Comparison of ENCODE assay signal across 14 mouse cellular contexts in the genomic region with DNA sequence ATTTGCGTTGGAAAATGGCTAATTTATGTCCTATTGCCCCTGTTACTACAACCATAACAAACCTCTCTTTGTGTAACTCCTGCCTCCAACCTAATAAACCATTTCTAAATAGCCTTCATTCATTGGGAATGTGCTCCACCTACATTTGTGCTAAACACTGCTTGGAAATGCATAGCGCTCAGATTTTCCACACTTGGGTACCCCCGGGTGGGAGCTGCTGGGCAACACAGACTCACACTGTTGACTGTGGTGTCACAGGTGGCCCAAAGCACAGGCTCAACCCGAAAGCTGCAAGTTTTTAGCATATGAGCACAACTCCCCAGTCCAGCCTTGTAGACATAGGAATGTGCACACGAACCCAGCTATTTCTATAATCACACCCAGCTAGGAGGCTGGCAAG.
A peak's percentile ranks its signal among the peaks of the same experiment; 100 is the strongest.
DNase-seq lines count a peak whose midpoint lies in the region; ATAC-seq and TF ChIP-seq lines count a peak whose summit lies in the region.
"Had no signal": no experiment of that assay in that cellular context is flagged by ENCODE, and none has a peak within 500 bp of the region (broad histone marks: within the 10 kb centered on the region; RNA-seq: fewer than 3 reads in every experiment).

No protein-coding gene starts in this region.

- H3K36me3 ChIP-seq in kidney, postnatal 0 days (ENCODE audit: insufficient read depth, low read length) = peaks cover 14% of the 10 kb centered on the region; the same call in 1 of the 2 replicates
- peaks cover 32% of the 10 kb centered on the region for H3K36me3 ChIP-seq in stomach, embryonic 15.5 days
- H3K36me3 ChIP-seq in stomach, postnatal 0 days (ENCODE audit: control insufficient read depth, insufficient read depth, low read length) = peaks cover 16% of the 10 kb centered on the region
- H3K36me3 ChIP-seq: hindbrain, embryonic 15.5 days had no signal

- no peaks in the 10 kb centered on the region for H3K9me3 ChIP-seq in kidney, postnatal 0 days (replicated peaks; ENCODE audit: low read length)
- H3K9me3 ChIP-seq in stomach, embryonic 15.5 days = no peaks in the 10 kb centered on the region
- H3K9me3 ChIP-seq in stomach, postnatal 0 days (ENCODE audit: control insufficient read depth, low read length) = no peaks in the 10 kb centered on the region
- H3K9me3 ChIP-seq: hindbrain, embryonic 15.5 days had no signal

- H3K4me2 ChIP-seq in kidney, postnatal 0 days (ENCODE audit: low read length) = no peak overlapping the region
- no peak overlapping the region for H3K4me2 ChIP-seq in stomach, embryonic 15.5 days
- no peak overlapping the region for H3K4me2 ChIP-seq in stomach, postnatal 0 days (replicated peaks; ENCODE audit: low read depth)
- H3K4me2 ChIP-seq: heart, embryonic 11.5 days; hindbrain, embryonic 15.5 days had no signal

- no peak for TF ChIP-seq CTCF in kidney, postnatal 0 days (IDR thresholded peaks at IDR 0.05; ENCODE audit: low read depth)
- no peak for TF ChIP-seq CTCF in stomach, postnatal 0 days (IDR thresholded peaks at IDR 0.05; ENCODE audit: low read depth)

- no peak overlapping the region for H3K9ac ChIP-seq in kidney, postnatal 0 days (ENCODE audit: low read depth, low read length)
- no peak overlapping the region for H3K9ac ChIP-seq in stomach, embryonic 15.5 days
- no peak overlapping the region for H3K9ac ChIP-seq in stomach, postnatal 0 days (ENCODE audit: low read length)
- H3K9ac ChIP-seq: hindbrain, embryonic 15.5 days had no signal

- H3K27me3 ChIP-seq in kidney, postnatal 0 days (ENCODE audit: insufficient read depth, low read length) = no peaks in the 10 kb centered on the region
- no peaks in the 10 kb centered on the region for H3K27me3 ChIP-seq in stomach, embryonic 15.5 days (replicated peaks)
- no peaks in the 10 kb centered on the region for H3K27me3 ChIP-seq in stomach, postnatal 0 days (ENCODE audit: control insufficient read depth, insufficient read depth, low read length)
- H3K27me3 ChIP-seq: hindbrain, embryonic 15.5 days had no signal

- 42% methylated on average over 5 of the region's 5 CpGs for WGBS in kidney, postnatal 0 days
- 61% methylated on average over 5 of the region's 5 CpGs for WGBS in stomach, embryonic 15.5 days
- WGBS in stomach, postnatal 0 days = 64% methylated on average over 5 of the region's 5 CpGs

- no peak for DNase-seq in kidney, postnatal 0 days (ENCODE audit: low spot score)
- no peak for DNase-seq in kidney, adult 8-10 months
- no peak for DNase-seq in stomach, postnatal 0 days (ENCODE audit: low spot score)
- DNase-seq in forelimb bud, embryonic 11.5 days (ENCODE audit: low read depth, low spot score) = peak; percentile 68
- DNase-seq in testis, postnatal 14 days (ENCODE audit: low spot score) = no peak
- DNase-seq in frontal cortex, adult 2 months (ENCODE audit: extremely low spot score in 1 of 2, low spot score in 1 of 2) = no peak
- DNase-seq: cerebellum, postnatal 10 days; embryo, embryonic 11 days; left cerebral cortex, postnatal 4 days; thymus, postnatal 14 days had no signal

- TF ChIP-seq EP300 in stomach, postnatal 0 days (optimal IDR thresholded peaks at IDR 0.05) = no peak

- H3K27ac ChIP-seq in kidney, postnatal 0 days = peak overlapping the region; percentile 5; the same call in 1 of the 2 replicates
- H3K27ac ChIP-seq in stomach, embryonic 15.5 days = peak overlapping the region; percentile 51; the same call in 1 of the 2 replicates
- no peak overlapping the region for H3K27ac ChIP-seq in stomach, postnatal 0 days (replicated peaks)
- H3K27ac ChIP-seq: hindbrain, embryonic 15.5 days had no signal

- H3K4me1 ChIP-seq in kidney, postnatal 0 days (replicated peaks; ENCODE audit: insufficient read depth, low read length) = no peaks in the 10 kb centered on the region
- H3K4me1 ChIP-seq in stomach, embryonic 15.5 days = peaks cover 3% of the 10 kb centered on the region; the same call in 1 of the 2 replicates
- no peaks in the 10 kb centered on the region for H3K4me1 ChIP-seq in stomach, postnatal 0 days (replicated peaks; ENCODE audit: control insufficient read depth, insufficient read depth)

- no peak overlapping the region for H3K4me3 ChIP-seq in kidney, postnatal 0 days (replicated peaks; ENCODE audit: low read depth, low read length)
- no peak overlapping the region for H3K4me3 ChIP-seq in stomach, embryonic 15.5 days (replicated peaks)
- H3K4me3 ChIP-seq in stomach, postnatal 0 days (ENCODE audit: low read depth, low read length) = no peak overlapping the region
- H3K4me3 ChIP-seq: hindbrain, embryonic 15.5 days had no signal

- ATAC-seq in kidney, postnatal 0 days (replicated peaks; ENCODE audit: low FRiP score, low read depth) = no peak
- ATAC-seq in stomach, embryonic 15.5 days (ENCODE audit: insufficient read depth, low FRiP score, low read depth) = no peak
- ATAC-seq in stomach, postnatal 0 days (ENCODE audit: low FRiP score, low TSS enrichment) = no peak
- ATAC-seq: intestine, embryonic 16.5 days had no signal
